Mouse (Mus musculus): Measurements from ENCODE around the gene Cmtm8.

DNA sequence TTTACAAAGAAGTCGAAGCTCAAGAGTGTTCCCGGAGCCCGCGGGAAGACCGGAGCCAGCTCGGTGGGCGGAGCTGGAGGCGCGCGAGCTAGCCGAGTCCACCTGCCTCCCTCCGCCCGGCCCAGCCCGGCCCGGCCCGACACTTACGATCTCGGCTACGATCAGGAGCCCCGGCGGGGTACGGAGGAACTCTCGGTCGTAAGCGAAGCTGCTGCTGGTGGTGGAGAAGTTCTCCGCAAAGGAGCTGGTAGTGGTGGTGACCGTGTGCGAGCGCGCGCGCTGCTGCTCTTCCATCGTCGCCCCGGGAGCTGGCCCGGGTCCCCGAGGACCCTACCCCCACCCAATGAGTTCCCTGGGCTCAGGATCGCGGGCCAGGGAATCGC lies 331 bp downstream of the Cmtm8 start:
- TF ChIP-seq CTCF (IDR thresholded peaks at IDR 0.05; ENCODE audit: borderline replicate concordance, insufficient read depth, low read depth, low read length) (no peak), POLR2A (IDR thresholded peaks at IDR 0.05; ENCODE audit: borderline replicate concordance, insufficient read depth, low read length) (no peak)

Data from cerebellum, adult 2 months (tissue).